Mouse (Mus musculus) embryonic facial prominence, embryonic 10.5 days (tissue): Measurements from ENCODE around the gene Sec23b. TPM values are rescaled to one million over a fixed set of nuclear protein-coding genes. Genes with fewer than 3 reads are reported as not detected.

Experiments used
- DNase-seq: peaks from one replicate; pipeline ENCODE4 v3.0.0-alpha.2; 2017; ENCODE audit warnings: low spot score
- H3K27ac ChIP-seq: fragments of 300-500 bp; sonication (generic); replicated peaks from 2 replicates; pipeline ENCODE4 v1.5.1; 2016; ENCODE audit warnings: mild to moderate bottlenecking
- H3K27me3 ChIP-seq: fragments of 300-500 bp; sonication (generic); replicated peaks from 2 replicates; pipeline ENCODE4 v1.6.1; 2016; ENCODE audit warnings: low read depth, mild to moderate bottlenecking; ENCODE audit not compliant: poor library complexity, severe bottlenecking
- H3K36me3 ChIP-seq: fragments of 300-500 bp; sonication (generic); replicated peaks from 2 replicates; pipeline ENCODE4 v1.6.1; 2016; ENCODE audit warnings: mild to moderate bottlenecking, moderate library complexity
- H3K4me1 ChIP-seq: fragments of 300-500 bp; sonication (generic); 2 replicates; pipeline ENCODE4 v1.6.1; 2016
- H3K4me3 ChIP-seq: fragments of 300-500 bp; sonication (generic); 2 replicates; pipeline ENCODE4 v1.5.1; 2016; ENCODE audit warnings: mild to moderate bottlenecking, moderate library complexity
- H3K9me3 ChIP-seq: fragments of 300-500 bp; sonication (generic); 2 replicates; pipeline ENCODE4 v1.6.1; 2016; ENCODE audit warnings: mild to moderate bottlenecking
- WGBS: fragments of 180-500 bp; shearing (Covaris S2); methylation state at CpG from one replicate; pipeline ENCODE4 v1.1.7; 2016; 5-methylcytosine and 5-hydroxymethylcytosine counted together
- polyA plus RNA-seq: library from polyadenylated mRNA; unstranded; fragments of >200 nt; fragmentation: Nextera tagmentation; extraction: Ambion mirVana; gene quantifications from 2 replicates; pipeline ENCODE4 v1.2.1, GENCODE M21; 2016

Sec23b gene
- polyA plus RNA-seq: 117 and 118 TPM in 2 replicates

DNA sequence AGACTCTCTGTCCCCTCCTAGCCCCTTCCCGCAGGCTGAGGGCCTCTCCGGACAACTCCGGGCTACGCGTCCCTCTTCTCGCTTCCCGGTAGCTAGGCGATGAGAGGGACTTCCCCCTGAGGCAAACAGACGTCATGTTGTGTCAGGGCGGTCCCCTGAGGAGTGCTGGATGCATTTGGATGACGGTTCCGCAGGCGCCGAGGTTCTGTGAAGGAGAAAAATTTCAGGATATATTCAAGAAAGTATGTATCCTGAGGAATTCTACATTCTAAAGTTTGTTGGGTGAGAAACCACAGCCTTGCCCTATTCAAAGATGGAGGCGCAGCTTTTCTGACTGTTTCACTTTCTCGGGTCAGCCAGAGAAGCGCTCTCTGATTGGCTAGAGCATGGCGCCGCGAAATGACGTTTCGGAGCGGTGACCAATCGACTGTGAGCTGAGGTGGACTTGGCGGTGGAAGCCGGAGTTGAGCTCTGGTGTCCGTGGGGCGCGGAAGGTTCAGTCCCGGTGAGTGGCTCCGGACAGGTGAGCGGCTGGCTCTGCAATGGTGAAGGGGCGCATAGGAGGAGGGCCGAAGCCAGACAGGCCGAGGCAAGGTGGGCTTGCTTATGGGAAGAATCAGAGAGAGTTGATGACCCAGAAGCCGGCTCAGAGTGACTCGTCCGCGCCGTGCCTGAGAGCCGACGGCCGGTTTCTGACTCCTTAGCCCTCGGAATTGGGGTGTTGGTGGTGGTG is at the start of gene Sec23b:
Sec23b (plus strand) TSS at position 410 of the 733 bp plus-strand sequence.
- DNase-seq: peak; percentile 95
- Histone ChIP-seq H3K27me3 (no peaks in the 10 kb centered on the region), H3K36me3 (peaks cover 15% of the 10 kb centered on the region), H3K27ac (peak within 1 kb of the TSS; percentile 91), H3K9me3 (no peaks in the 10 kb centered on the region), H3K4me1 (peaks cover 15% of the 10 kb centered on the region), H3K4me3 (peak within 1 kb of the TSS; percentile 89)
- under 1% methylated on average over 44 of the region's 44 CpGs for WGBS

DNA sequence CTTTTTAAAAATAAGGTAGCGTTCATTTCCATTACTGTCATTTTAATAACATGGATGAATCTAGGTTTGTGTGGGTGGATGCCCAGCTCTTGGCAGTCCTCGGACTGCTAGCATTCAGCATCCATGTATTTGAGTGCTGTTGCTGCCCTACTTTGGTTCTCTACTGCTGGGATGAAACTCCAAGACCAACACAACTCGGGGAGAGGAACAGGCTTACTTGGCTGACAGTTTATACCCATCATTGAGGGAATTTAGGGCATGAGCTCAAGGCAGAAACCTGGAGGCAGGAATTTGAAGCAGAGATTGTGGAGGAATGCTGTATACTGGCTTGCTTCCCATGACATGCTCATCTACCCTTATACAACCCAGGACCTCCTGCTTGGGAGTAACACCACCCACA is 41.4 kb upstream of the Sec23b start:
- WGBS: 83% methylated on average over 3 of the region's 3 CpGs

DNA sequence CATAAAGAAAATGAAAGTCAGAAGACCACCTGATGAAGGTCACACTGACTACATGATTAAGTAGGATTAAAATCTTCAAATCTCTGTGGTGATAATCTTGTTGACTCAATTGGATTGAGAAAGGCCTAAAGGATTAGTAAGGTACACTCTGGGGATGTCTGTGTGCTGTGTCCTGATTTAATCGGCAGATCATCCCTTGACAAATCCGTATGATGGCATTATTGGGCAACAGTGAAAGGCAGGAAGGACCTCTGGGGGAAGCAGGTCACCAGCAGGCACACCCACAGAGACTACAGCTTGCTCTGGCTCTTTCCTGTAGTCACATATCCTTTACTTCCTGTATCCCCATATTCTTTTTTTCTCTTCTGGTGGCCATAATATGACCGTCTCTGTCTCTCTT is 36.3 kb upstream of the Sec23b start:
- Histone ChIP-seq H3K9me3 (no peaks in the 10 kb centered on the region), H3K27ac (no peak overlapping the region), H3K36me3 (no peaks in the 10 kb centered on the region), H3K4me3 (no peak overlapping the region), H3K27me3 (no peaks in the 10 kb centered on the region), H3K4me1 (no peaks in the 10 kb centered on the region)
- no peak for DNase-seq
- 80% methylated on average over 3 of the region's 3 CpGs for WGBS

More for the DNA sequence above, 41.4 kb upstream of the Sec23b start:
- Histone ChIP-seq H3K9me3 (no peaks in the 10 kb centered on the region), H3K27ac (no peak overlapping the region), H3K36me3 (no peaks in the 10 kb centered on the region), H3K4me1 (no peaks in the 10 kb centered on the region), H3K4me3 (no peak overlapping the region), H3K27me3 (no peaks in the 10 kb centered on the region)
- no peak for DNase-seq

DNA sequence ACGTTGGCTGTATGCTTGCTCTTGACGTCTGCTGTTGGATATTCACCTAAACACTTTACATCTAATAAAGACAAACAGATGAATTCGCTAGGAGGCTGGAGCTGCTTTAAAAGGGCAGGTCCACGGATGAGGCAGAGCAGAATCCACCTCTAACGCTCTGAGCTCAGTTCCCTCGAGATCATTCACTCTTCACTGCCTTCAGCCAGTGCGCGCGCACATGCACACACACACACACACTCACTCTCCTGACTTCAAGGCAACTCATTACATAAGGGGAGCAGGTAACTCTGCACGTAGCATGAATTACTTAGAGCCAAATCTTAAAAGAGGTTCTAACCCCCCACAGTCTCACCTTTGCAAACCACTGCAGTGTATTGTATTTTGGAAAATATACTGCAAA is 30.2 kb upstream of the Sec23b start:
- DNase-seq: no peak
- 57% methylated on average over 10 of the region's 10 CpGs for WGBS
- Histone ChIP-seq H3K9me3 (no peaks in the 10 kb centered on the region), H3K27ac (no peak overlapping the region), H3K27me3 (peaks cover 17% of the 10 kb centered on the region), H3K4me1 (peaks cover 18% of the 10 kb centered on the region), H3K4me3 (no peak overlapping the region), H3K36me3 (peaks cover 11% of the 10 kb centered on the region)

DNA sequence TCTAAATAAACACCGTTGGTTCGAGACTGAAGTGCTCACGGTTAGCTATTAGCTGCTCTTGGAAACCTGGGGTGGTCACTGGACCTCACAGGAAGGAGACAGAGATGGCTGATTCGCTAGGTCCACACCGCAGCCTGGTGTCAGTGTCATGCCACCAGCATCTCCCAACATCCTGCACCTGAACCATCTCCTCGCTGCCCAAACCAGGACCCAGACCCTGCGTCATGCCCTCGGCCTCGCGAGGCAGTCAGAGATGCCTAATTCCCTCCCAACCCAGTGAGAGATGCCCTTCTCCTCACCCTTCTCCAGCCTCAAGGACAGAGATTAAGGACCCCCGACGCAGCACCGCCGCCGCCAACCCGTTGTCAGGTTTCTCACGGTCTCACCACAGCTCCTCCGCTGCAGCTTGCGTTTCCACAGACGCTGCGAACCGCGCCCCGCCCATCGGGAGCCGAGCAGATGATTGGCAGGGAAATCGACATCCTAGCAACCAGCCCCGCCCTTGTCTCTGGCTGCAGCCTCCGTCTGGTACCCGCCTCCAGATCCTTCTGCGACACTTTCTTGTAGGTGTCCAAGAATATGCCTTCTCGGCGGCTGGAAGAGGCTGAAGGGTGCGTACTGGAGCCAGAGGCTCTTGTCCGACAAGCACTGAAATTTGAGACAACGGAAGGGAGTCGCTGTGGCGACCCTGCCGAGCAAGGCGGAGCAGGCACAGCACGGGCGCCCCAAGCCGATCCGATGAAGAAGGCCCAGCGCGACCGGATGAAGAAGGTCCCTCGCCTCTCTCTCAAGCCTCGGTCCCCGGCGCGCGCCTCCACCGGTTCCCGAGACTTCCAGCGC is 28.8 kb upstream of the Sec23b start, which contains the start of the genes Dzank1 and Polr3f:
Dzank1 (minus strand) TSS at position 434 of the 840 bp plus-strand sequence.
Polr3f (plus strand) TSS at position 738 of the 840 bp plus-strand sequence.
- peaks cover 18% of the 10 kb centered on the region for H3K4me1 ChIP-seq
- DNase-seq: peak; percentile 96
- peaks cover 23% of the 10 kb centered on the region for H3K36me3 ChIP-seq
- H3K27ac ChIP-seq: peak within 1 kb of the TSS; percentile 94
- no peaks in the 10 kb centered on the region for H3K9me3 ChIP-seq
- 2% methylated on average over 56 of the region's 56 CpGs for WGBS
- peak within 1 kb of the TSS; percentile 98 for H3K4me3 ChIP-seq
- H3K27me3 ChIP-seq: peaks cover 17% of the 10 kb centered on the region

DNA sequence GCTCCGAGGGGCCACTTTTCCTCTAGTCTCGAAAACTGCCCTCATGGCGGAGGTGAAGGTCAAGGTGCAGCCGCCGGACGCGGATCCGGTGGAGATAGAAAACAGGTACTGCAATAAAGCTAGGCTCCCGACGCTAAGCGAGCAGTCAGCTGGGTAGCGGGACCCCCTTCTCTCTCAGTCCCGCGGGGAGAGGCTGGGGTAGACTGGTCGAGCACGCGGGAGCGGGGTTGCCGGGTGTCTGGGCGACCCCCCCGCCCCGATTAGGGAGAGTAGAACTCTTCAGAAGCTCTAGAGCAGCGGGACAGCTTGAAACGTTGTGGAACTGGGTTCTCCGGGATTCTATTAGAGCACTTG is 28.2 kb upstream of the Sec23b start:
- under 1% methylated on average over 25 of the region's 25 CpGs for WGBS
- peak overlapping the region; percentile 98 for H3K4me3 ChIP-seq
- DNase-seq: no peak
- no peaks in the 10 kb centered on the region for H3K9me3 ChIP-seq
- H3K27ac ChIP-seq: peak overlapping the region; percentile 94
- peaks cover 18% of the 10 kb centered on the region for H3K4me1 ChIP-seq
- peaks cover 29% of the 10 kb centered on the region for H3K36me3 ChIP-seq
- peaks cover 17% of the 10 kb centered on the region for H3K27me3 ChIP-seq

DNA sequence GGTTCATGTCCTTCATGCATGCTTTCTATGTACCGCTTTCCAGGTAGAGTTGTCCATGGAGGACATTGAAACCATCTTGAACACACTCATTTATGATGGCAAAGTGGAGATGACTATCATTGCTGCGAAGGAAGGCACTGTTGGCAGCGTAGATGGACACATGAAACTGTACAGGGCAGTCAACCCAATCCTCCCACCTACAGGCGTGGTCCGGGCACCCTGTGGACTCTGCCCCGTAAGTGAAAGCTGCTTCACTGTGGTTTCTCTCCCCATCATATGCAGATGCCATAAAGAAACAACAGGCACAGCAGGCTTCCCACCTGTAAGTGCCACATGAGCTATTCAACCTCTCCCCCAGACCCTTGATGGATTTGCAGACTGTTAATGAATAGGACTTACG is 18.9 kb upstream of the Sec23b start:
- no peaks in the 10 kb centered on the region for H3K9me3 ChIP-seq
- no peaks in the 10 kb centered on the region for H3K27me3 ChIP-seq
- no peak overlapping the region for H3K4me3 ChIP-seq
- no peaks in the 10 kb centered on the region for H3K4me1 ChIP-seq
- peaks cover 100% of the 10 kb centered on the region for H3K36me3 ChIP-seq
- no peak for DNase-seq
- H3K27ac ChIP-seq: no peak overlapping the region
- 95% methylated on average over 7 of the region's 7 CpGs for WGBS

DNA sequence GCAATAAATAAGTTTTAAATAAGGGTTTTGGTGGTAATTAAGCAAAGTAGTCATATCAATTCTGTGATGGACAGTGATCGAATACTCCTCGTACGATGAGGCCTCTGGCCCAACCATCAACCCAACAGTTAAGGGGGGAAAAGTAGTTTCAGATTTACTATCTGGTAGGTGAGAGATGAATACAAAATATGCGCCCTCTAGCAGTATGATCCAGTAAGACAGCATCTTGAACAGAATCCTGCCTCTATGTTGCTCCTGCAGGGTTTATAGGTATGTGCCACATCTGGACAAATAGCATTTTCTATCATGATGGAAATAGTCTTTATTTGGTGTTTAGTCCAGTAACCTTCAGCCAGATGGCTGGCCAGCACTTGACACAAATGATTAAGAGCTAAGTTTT is 14.8 kb upstream of the Sec23b start:
- Histone ChIP-seq H3K27ac (no peak overlapping the region), H3K4me1 (no peaks in the 10 kb centered on the region), H3K27me3 (no peaks in the 10 kb centered on the region), H3K36me3 (peaks cover 96% of the 10 kb centered on the region), H3K4me3 (no peak overlapping the region), H3K9me3 (no peaks in the 10 kb centered on the region)
- DNase-seq: no peak
- WGBS: 90% methylated on average over 4 of the region's 4 CpGs

DNA sequence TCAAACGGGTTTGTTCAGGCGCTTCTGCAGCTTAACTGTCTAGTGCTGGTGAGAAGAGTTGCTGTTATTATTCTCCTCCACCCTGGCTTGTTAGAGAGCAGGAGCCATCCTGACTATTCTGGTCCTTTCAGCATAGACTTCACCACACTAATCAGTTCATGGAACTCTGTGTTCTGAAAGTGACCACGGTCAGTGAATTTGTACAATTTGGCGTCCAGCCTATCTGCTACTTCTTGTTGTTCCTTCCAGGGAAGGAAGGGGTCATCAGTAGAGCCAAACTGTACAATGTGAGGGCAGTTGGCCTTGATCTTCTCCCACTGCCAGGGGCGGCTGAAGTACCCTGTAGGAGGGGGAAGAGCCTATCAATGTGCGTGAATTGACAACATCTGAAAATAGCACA is 12.4 kb upstream of the Sec23b start:
- no peaks in the 10 kb centered on the region for H3K27me3 ChIP-seq
- H3K4me1 ChIP-seq: 0 out of 2 replicates have a peak, but pooled peaks cover 3% of the 10 kb centered on the region
- 90% methylated on average over 6 of the region's 6 CpGs for WGBS
- H3K9me3 ChIP-seq: no peaks in the 10 kb centered on the region
- H3K36me3 ChIP-seq: peaks cover 95% of the 10 kb centered on the region
- no peak overlapping the region for H3K27ac ChIP-seq
- H3K4me3 ChIP-seq: no peak overlapping the region
- DNase-seq: no peak

DNA sequence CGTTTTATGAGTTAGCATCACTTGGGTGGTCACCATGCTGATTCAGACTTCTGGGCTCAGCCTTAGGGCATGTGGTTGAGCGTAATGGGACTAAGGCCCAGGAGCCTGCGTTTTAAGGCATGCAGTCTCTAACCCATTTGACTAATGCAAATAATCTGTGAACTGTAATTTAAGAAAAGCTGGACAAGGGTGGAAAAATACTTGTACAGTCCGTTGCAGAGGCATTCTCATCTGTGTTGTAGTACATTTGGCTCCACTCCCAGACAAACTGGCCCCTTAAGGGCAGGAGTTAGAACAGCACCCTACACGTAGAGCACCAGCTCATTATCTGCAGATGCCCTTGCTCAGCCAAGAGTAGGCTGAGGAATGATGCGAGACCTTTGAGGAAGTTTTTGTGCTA is 11.4 kb upstream of the Sec23b start:
- peaks cover 87% of the 10 kb centered on the region for H3K36me3 ChIP-seq

DNA sequence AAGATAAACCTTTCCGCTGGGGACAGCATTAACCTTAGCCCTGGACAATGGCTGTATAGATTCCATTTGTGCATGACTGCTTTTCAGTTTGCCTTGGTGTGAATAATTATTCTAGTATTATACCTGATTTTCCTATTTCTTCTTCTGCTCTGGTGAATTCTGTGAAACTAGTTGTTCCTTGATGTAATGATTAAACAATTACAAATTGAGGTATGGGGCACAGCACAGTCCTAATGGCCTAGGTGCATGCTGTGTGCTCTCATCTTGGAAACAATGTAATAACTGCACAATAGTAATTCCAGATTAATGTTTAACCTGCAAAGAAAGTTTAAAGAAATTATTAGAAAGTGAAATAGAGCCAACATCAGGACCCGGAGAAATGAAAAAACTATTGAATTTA is 11.0 kb upstream of the Sec23b start:
- Histone ChIP-seq H3K4me1 (peaks cover 12% of the 10 kb centered on the region; the same call in 1 of the 2 replicates), H3K4me3 (no peak overlapping the region), H3K9me3 (no peaks in the 10 kb centered on the region), H3K36me3 (peaks cover 83% of the 10 kb centered on the region), H3K27me3 (no peaks in the 10 kb centered on the region), H3K27ac (no peak overlapping the region)
- WGBS: 96% methylated on average over 2 of the region's 2 CpGs
- no peak for DNase-seq

More for the DNA sequence above, 11.4 kb upstream of the Sec23b start:
- Histone ChIP-seq H3K9me3 (no peaks in the 10 kb centered on the region), H3K27me3 (no peaks in the 10 kb centered on the region), H3K4me1 (peaks cover 8% of the 10 kb centered on the region; the same call in 1 of the 2 replicates), H3K27ac (no peak overlapping the region), H3K4me3 (no peak overlapping the region)
- no peak for DNase-seq
- WGBS: 94% methylated on average over 6 of the region's 6 CpGs

DNA sequence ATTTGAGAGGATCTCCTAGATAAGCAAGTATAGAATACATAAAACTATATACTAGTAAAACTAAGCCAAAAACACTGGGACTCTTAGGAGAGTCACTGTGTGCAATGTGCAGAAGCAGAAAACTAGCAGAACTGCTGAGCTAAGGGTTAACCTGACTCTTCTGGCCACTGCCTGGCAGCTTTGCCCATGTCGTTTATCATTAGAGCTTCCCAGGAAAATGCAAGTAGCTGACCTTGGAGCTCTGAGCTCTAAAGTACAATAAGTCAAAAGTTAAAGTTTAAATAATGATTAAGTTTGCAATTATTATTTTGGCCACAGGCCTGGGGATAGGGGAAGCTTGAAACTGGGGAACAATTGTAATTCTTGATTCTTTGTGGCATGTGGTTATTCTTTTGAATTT is 10.5 kb upstream of the Sec23b start:
- 75% methylated on average over 1 of the region's 1 CpGs for WGBS
- peaks cover 78% of the 10 kb centered on the region for H3K36me3 ChIP-seq
- H3K9me3 ChIP-seq: no peaks in the 10 kb centered on the region
- H3K27me3 ChIP-seq: no peaks in the 10 kb centered on the region
- no peak overlapping the region for H3K27ac ChIP-seq
- no peak overlapping the region for H3K4me3 ChIP-seq
- H3K4me1 ChIP-seq: peaks cover 12% of the 10 kb centered on the region; the same call in 1 of the 2 replicates
- DNase-seq: no peak
